Mouse (Mus musculus) G1E (cell line): ENCODE results near the gene Nmnat2.

Experiments used
- CTCF ChIP-seq: IDR thresholded peaks from 2 replicates; pipeline ENCODE4 v1.5.1; 2012; ENCODE audit warnings: low read depth, low read length, inconsistent platforms, mixed read lengths
- GATA1 ChIP-seq: IDR thresholded peaks from 2 replicates; pipeline ENCODE4 v1.6.1; 2012; ENCODE audit warnings: borderline replicate concordance, low read length, inconsistent platforms, mixed read lengths

- TF ChIP-seq CTCF (no peak), GATA1 (no peak)
Measured at GRCm38 (mm10) chr1:152986981-152987380, 32.2 kb downstream of the Nmnat2 start.
